Mouse (Mus musculus) heart, postnatal 36 days (tissue): ENCODE data around the gene Serpinf2. TPM values are rescaled to one million over a fixed set of nuclear protein-coding genes. Genes with fewer than 3 reads are reported as not detected.
A peak's percentile ranks its signal among the peaks of the same experiment; 100 is the strongest.

Source experiments
- DNase-seq, 2 experiments: peaks; one replicate each; pipeline ENCODE4 v3.0.0; 2021 to 2022
- intact Hi-C: fragments of 180-260 bp; cut with DNase I; formaldehyde crosslinking; loops from one replicate; pipeline ENCODE4 v1.15.1; 2025
- total RNA-seq, 2 experiments: library from RNA; stranded (reverse); gene quantifications; 2 replicates each; pipeline ENCODE4 v1.2.3; 2021

The Serpinf2 gene
- total RNA-seq: not detected

DNA sequence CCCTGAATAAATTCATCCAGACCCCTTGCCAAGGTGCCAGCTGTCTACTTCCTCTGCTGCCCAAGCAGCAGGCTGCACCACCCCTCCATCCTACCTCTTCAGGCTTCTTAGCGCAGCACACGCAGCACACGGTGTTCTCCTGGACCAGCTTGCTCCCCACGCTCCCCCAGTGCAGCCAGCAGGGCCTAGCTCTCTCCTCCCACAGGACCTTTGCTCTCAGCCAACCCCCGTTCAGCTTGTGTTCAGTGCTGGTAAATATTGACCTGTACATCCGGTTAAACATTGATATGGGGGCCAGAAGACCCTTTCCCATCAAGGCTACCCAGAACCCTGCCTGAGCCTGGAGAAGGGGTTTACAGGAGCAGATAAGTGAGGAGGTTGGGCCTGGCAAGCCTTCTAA, at the start of gene Serpinf2:
TSS of gene Serpinf2 (minus strand) at position 229 of the 400 bp plus-strand sequence.
- intact Hi-C loops: no loop called here
- no peak for DNase-seq

DNA sequence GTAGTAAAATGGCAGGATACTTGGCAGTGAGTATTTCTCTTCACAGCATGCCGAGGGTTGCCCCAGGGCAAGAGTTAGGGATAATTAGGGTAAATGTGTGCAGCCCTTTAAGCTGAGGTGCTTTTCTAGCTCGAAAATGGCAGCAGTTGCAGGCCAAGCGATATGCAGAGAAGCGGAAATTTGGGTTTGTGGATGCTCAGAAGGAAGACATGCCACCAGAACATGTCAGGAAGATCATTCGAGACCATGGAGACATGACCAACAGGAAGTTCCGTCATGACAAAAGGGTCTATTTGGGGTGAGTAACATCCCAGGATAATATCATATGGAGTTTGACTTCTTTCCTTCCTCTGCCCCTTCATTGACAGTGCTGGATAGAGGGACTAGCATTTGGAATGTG, 48.1 kb upstream of the Serpinf2 start:
- intact Hi-C loops: loop anchor here (2.0 kb wide), 1 partner anchor 25 kb away; no protein-coding TSS in a partner anchor
- DNase-seq: no peak

DNA sequence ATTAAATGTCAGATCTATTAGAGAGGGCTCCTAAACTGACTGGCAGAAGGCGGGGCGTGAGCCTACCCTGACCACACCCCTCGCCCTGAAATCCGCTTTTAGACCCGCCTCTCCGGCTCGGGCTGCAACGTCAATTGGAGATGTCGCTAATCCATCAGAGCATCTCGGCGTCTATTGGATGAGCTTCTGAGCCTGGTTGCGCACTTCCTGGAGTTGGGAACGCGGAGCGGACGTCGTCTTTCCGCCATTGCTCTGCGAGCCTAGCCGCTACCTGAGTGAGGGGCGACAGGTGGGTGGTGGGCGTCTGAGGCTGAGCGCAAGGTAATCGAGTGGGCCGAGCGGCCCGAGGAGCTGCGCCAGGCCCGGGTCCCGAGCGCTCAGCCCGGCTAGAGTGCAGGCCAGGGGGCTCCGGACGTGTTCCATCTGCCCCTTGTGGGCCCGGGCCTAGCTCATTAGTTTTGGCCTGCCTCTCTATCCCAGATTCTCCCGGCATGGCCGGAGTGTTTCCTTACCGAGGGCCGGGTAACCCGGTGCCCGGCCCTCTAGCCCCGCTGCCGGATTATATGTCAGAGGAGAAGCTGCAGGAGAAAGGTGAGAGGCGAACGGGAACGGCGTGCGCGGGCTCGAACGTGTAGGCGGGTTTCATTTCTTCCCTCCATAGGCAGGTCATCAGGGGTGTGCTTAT, 47.4 kb upstream of the Serpinf2 start, which contains the start of gene Prpf8:
TSS of gene Prpf8 (plus strand) at position 216 of the 685 bp plus-strand sequence.
- intact Hi-C loops: loop anchor here (2.0 kb wide), 1 partner anchor 24 kb away; no protein-coding TSS in a partner anchor
- DNase-seq: peak; percentile 98 to 99

GRCm38 (mm10) chr11:75486192-75486591, 46.8 kb upstream of the Serpinf2 start:
- intact Hi-C loops: loop anchor here (2.0 kb wide), 1 partner anchor 23 kb away; no protein-coding TSS in a partner anchor
- no peak for DNase-seq

DNA sequence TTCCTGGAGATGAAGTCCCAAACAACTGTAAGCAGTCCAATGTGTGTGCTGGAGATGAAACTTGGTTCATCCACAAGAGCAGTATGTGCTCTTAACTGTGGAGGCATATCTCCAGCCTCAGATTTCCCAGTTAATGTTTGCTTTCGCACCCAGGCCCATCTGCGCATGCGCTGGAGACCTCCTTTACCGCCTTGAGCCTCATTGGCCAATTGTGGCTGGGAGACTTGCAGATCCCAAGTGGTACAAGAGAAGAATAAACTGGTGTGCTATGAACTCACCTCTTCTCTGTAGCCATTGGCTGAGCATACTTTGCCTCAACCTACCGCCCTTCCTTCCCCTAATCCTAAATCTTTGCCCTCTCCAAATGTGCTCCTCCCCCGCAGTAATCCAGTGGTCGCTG, 34.0 kb upstream of the Serpinf2 start:
- intact Hi-C loops: no loop called here
- DNase-seq: no peak

DNA sequence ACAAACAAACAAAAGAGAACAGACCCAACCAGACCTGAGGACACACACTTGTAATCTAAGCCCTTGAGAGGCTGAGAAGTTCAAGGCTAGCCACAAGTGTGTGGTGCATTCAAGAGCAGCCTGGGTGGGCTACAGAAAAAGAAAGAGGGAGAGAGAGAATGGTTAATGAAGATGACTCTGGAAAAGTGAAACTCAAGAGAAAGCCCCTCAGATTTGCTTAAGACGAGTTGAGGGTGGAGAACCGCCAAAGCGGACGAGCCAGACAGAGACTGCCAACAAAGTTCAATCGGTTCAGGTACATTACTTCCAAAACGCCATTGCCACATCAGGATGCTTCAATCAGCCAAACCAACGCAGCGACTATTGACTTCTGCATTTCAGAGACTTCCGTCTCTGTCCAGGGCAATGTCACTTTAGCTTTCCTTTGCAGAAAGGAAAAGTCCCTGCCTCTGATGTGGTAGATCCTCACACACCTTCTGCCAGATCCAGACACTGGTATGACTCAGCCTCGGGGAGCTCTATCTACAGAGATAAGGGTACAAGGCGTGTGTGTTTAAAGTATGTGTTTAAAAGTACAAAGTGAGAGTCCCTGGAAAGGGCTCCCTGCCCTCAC, 33.2 kb upstream of the Serpinf2 start:
- intact Hi-C loops: no loop called here
- DNase-seq: no peak

DNA sequence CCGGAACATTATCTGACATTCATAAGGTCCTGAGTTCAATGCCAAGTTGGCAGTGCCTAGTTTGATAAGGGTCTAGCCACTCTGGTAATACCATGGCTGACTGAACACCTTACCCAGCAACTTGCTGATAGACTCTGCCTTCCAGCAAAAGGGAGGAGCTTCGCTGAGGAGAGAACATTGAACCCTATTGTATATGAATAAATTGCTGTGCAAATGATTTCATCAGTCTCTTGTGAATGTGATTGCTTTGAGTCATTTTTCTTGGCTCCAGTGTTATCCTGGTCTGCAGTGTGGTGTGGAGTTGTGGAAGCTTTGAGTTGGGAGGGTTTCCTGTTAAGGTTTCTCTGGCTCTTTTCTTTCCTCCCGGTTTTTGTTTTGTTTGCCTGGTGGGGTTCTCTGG, 31.3 kb upstream of the Serpinf2 start:
- DNase-seq: no peak
- intact Hi-C loops: no loop called here

DNA sequence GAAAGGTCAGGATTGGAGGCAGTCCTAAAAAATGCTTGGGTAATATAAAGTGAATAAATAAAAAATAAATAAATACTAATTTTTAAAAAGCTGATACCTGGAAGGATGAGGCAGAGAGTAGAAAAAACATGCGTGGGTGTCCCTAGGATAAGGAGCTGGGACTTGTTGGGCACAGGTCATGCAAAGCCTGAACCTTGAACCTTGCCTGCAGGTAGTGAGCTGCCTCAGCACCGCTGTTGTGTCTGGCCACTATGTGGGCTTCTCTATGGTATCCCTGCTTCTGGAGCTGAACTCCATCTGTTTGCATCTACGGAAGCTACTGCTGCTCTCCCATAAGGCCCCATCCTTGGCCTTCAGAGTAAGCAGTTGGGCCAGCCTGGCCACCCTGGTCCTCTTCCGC, 29.9 kb upstream of the Serpinf2 start:
- intact Hi-C loops: no loop called here
- DNase-seq: no peak

DNA sequence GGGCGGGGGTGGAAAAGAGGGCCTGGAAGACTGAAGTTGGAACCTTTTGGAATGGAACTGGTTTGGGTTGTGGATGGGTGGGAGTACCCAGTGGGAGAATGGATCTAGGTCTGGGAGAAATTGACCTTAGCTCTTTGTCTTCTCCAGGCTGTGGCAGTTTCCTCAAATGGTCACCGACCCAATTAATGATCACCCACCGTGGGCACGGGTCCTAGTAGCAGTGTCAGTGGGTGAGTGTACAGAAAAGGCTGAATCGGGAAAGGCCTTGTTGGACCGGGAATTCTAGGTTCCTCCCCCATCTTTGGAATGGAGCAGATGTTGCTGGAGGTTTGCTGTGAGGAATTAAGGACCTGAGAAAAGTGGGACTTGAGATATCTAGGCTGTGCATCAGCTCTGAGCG, 29.0 kb upstream of the Serpinf2 start:
- intact Hi-C loops: no loop called here
- DNase-seq: no peak

DNA sequence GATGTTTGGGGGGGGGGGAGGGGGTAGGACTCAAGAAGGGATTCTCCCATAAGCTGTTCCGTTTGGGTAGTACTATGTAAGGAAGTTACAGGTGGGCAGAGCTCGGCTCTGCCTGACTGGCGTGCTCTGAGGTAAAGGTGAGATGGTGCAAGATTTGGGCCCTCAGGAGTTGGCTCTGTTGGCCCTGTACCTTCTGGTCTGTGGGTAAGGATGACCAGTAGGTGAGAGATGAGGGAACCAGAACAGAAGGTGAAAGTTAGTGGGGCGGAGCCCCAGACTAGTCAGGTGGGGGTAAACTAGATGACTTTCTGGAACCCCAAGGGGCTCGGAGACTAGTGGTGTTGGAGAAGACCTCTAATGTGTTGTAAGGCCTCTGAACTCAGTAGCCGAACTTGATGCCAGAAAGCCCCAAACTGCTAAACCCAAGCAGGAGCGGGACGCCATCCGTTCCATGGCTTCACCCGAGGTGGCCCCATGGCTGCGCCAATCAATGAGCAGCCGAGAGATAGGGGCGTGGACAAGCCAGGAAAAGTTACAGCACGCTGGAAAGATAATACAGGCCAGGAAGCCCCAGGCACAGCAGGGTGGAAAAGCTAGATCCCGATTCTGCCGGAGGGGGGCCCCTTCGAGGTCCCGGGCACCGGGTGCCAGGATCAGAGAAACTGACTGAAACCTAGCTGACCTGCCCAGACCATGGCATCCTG, 28.3 kb upstream of the Serpinf2 start:
- intact Hi-C loops: no loop called here
- peak; percentile 63 to 67 for DNase-seq

DNA sequence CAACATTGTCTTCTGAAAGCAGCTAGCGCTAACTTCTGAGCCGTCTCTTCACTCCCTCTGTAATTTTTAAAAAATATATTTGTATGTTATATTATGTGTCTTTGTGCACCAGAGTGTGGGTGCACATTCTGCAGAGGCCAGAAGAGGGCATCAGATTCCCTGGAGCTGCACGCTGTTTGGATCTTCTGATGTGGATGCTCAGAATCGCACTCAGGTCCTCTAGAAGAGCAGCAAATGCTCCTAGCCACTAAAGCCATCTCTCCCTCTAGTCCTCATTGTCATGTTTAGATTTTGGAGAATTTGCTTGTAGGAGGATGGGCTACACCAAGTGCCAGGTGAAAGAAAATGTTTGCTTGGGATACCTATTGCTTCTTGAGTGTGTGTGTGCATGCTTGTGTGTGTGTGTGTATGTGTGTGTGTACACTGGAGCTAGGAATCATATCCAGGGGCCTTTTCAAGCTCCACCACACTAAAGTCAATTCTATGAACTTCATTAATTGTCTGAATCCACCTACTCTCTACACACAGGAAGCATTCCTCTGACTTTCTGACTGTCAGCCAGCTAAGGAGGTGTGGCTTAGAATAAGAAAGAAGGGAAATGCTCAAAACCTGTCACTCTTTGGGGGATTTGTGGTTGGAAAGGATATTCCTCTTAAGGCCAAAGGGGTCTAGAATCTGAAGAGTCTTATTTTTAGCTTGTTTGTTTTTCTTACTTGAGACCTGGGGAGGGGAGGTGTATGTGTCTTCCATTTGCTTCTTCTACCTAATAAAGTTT, 27.5 kb upstream of the Serpinf2 start:
- intact Hi-C loops: no loop called here

GRCm38 (mm10) chr11:75465051-75465450, 25.7 kb upstream of the Serpinf2 start:
- DNase-seq: no peak

More for the DNA sequence above, 27.5 kb upstream of the Serpinf2 start:
- no peak for DNase-seq

GRCm38 (mm10) chr11:75464417-75464816, 25.0 kb upstream of the Serpinf2 start:
- DNase-seq: no peak
- intact Hi-C loops: loop anchor here (5.0 kb wide), 1 partner anchor 188 kb away; the partner anchor contains the start of gene Myo1c

More at GRCm38 (mm10) chr11:75465051-75465450, 25.7 kb upstream of the Serpinf2 start:
- intact Hi-C loops: no loop called here

DNA sequence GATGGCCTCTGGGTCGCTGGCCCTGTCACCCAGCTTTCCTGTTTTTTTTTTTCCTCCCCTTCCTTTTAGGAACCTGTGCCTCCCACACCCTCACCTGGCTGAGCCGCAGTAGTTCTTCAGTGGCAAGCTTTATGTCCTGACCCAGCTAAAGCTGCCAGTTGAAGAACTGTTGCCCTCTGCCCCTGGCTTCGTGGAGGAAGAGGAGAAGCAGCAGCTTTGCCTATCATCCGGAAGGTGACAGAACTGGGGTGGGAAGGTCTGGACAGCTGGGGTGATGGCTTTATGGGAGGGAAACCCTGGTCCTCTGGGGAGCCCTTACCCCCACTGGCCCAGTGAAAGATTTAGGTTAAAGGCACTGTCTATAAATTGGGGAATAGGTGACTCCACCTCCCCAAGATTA, 24.2 kb upstream of the Serpinf2 start:
- intact Hi-C loops: loop anchor here (2.0 to 5.0 kb wide), 3 partner anchors 23 to 189 kb away; partner anchors contain the start of genes Myo1c, Prpf8 and Rilp
- DNase-seq: no peak

- intact Hi-C loops: loop anchor here (2.0 to 5.0 kb wide), 3 partner anchors 24 to 189 kb away; partner anchors contain the start of genes Myo1c, Prpf8 and Rilp
Measured at GRCm38 (mm10) chr11:75462865-75463336, 23.5 kb upstream of the Serpinf2 start.

DNA sequence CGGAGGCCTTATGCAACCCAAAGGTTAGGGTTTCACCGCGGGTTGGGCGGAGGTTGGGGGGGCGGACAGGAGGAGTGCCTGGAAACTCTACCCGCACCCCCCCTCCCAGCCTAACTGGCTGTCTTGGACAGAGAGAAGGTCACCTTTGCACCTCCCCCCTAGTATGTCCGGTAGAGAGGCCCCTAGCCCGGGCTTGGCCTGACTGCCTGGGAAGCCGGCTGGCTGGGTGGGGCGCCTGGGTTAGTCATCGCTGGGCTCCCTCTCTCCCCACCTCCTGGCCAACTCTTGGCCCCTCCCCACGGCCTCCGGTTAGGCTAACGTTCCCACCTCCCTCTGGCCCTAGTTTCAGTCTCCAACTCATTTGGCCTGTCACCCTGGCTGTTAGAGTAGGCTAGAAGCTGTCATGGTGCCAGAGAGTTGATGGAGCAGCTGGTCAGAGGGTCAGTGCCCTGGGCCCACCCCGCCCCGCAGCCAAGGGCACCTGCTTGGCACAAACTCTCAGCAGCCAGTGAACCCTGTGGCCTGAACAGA, 22.9 kb upstream of the Serpinf2 start:
- peak; percentile 81 to 88 for DNase-seq
- intact Hi-C loops: loop anchor here (2.0 to 5.0 kb wide), 3 partner anchors 24 to 190 kb away; partner anchors contain the start of genes Myo1c, Prpf8 and Rilp

More at GRCm38 (mm10) chr11:75462865-75463336, 23.5 kb upstream of the Serpinf2 start:
- DNase-seq: peak; percentile 87 to 90

DNA sequence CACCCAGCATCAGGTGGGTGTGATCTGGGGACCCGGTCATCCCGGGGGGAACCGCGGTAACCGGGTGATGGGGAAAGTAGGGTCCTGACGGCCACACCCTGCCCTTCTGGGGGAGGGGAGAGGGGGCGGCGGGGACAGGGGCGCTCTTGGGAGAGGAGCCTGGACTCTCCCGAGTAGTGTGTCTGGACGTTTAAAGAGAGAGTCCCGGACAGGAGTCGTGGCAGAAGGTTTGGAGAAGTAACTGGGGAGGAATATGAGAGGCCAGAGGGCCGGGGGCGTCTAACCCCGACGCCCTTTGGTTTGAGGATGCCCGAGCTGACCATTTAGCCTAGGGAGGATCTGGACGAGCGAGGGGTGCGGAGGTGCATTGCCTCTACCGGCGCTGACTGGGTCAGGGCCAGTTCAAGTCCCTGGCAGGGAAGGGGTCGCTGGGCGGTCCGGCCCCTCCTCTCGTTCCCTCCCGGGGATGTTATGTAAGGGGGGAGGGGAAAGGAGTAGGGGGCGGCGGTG, 22.4 kb upstream of the Serpinf2 start:
- intact Hi-C loops: loop anchor here (2.0 to 5.0 kb wide), 3 partner anchors 25 to 191 kb away; partner anchors contain the start of genes Myo1c, Prpf8 and Rilp
- DNase-seq: no peak

- intact Hi-C loops: loop anchor here (5.0 kb wide), 1 partner anchor 191 kb away; the partner anchor contains the start of gene Myo1c
- peak; percentile 97 to 98 for DNase-seq
Measured at GRCm38 (mm10) chr11:75460844-75461742, 21.7 kb upstream of the Serpinf2 start, which contains the start of gene Tlcd2. Tlcd2 (plus strand) TSS chr11:75461715.
